Mouse (Mus musculus) gastrocnemius, adult 18-20 months (tissue): ENCODE results near the gene Pgr. TPM values are rescaled to one million over a fixed set of nuclear protein-coding genes. Genes with fewer than 3 reads are reported as not detected.

Experiments used
- DNase-seq: peaks from one replicate; pipeline ENCODE4 v3.0.0; 2021; ENCODE audit warnings: low spot score
- long read RNA-seq, 2 experiments: library from polyadenylated mRNA; stranded (forward); transcript quantifications; one replicate each; pipeline ENCODE4 v2.0.0; 2021
- total RNA-seq, 2 experiments: library from RNA; stranded (reverse); gene quantifications; 2 replicates each; pipeline ENCODE4 v1.2.3; 2021

Pgr gene
- not detected for total RNA-seq
- long read RNA-seq, experiment 1: 0 reads
- long read RNA-seq, experiment 2: 0 reads

DNA sequence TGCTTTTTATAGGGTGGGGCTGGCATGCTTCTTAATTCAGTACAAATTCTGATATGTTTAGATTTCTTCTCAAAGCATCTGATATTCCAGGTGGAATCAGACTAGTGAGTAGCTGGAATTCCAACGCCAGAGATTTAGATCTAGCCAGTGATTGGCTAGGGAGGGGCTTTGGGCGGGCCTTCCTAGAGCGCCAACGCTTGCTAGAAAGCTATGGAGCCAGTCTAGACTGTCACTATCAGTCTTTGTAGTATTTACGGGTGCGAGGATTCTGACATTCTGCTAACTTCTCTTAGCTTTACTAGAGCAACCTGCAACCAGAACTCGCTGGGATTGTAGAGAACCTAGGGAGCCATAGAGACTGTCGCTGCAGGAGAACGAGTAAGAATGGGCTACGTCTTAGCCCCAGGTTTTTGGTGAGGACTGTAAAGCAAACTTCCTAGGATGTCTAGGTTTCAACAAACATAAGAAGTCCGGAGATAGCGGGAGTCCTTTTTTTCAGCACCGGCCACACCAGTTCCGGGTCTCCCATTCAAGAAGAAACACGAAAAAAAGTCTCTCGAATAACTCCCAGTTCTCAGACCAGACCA is at the start of gene Pgr:
TSS of gene Pgr (plus strand) at position 218 of the 587 bp plus-strand sequence.
- no peak for DNase-seq

- DNase-seq: no peak
These were observed 42.2 kb upstream of the Pgr start for GRCm38 (mm10) chr9:8857455-8857854.

- no peak for DNase-seq
These were observed 31.1 kb upstream of the Pgr start for GRCm38 (mm10) chr9:8868511-8868910.

- DNase-seq: no peak
These were observed 4.4 kb upstream of the Pgr start for GRCm38 (mm10) chr9:8895205-8895604.

DNA sequence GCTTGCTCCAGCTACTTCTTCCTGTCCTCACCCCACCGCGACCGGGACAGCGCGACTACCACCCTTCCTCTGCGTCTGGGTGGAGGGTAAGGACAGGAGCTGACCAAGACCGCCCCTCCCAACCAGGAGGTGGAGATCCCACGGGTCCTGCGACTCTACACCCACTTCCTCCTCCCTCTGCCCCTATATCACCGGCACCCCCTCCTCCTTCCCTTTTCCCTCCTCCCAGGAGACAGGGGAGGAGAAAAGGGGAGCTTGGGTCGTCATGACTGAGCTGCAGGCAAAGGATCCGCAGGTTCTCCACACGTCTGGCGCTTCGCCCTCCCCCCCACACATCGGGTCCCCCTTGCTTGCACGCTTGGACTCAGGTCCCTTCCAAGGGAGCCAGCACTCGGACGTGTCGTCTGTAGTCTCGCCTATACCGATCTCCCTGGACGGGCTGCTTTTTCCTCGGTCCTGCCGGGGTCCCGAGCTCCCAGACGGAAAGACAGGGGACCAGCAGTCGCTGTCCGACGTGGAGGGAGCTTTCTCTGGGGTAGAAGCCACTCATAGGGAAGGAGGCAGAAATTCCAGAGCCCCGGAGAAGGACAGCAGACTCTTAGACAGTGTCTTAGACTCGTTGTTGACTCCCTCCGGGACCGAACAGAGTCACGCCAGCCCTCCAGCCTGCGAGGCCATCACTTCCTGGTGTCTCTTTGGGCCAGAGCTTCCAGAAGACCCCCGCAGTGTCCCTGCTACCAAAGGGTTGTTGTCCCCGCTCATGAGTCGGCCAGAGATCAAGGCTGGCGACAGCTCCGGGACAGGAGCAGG is 775 bp downstream of the Pgr start:
- no peak for DNase-seq

DNA sequence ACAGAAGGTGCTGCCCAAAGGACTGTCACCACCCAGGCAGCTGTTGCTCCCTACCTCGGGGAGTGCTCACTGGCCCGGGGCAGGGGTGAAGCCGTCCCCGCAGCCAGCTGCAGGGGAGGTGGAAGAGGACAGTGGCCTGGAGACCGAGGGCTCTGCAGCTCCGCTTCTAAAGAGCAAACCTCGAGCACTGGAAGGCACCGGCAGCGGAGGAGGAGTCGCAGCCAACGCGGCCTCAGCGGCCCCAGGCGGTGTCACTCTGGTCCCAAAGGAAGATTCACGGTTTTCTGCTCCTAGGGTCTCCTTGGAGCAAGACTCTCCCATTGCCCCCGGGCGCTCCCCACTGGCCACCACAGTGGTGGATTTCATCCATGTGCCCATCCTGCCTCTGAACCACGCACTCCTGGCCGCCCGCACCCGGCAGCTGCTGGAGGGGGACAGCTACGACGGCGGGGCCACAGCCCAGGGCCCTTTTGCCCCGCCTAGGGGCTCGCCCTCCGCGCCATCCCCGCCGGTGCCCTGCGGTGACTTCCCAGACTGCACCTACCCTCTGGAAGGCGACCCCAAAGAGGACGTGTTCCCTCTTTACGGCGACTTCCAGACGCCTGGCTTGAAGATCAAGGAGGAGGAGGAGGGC is 1.5 kb downstream of the Pgr start:
- DNase-seq: no peak

DNA sequence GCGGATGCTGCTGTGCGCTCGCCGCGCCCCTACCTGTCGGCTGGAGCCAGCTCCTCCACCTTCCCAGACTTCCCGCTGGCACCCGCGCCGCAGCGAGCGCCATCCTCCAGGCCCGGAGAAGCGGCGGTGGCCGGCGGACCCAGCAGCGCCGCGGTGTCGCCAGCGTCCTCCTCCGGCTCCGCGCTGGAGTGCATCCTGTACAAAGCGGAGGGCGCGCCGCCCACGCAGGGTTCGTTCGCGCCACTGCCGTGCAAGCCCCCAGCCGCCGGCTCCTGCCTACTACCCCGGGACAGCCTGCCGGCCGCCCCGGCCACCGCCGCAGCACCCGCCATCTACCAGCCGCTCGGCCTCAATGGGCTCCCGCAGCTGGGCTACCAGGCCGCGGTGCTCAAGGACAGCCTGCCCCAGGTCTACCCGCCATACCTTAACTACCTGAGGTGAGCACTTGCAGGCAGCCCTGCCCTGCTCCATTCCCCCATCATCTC is 2.1 kb downstream of the Pgr start:
- no peak for DNase-seq

DNA sequence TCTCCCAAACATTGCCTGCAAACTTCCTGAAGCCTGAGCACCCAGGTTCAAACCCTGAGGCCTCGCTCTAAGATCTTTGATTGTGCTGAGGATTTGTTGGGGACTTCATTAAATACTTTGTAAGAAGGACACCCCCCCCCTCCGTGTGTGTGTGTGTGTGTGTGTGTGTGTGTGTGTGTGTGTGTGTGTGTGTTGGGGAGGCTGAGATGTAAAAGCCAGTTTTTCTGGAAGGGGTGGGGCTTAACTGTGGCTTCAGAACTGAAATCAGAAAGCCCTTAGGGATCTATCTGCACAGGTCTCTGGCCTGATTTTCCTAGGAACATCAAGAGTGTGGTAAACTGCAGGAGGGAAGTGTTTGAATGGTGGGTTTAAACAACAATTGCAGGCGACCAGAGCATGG is 2.6 kb downstream of the Pgr start:
- DNase-seq: no peak

GRCm38 (mm10) chr9:8927561-8927960 is 27.9 kb downstream of the Pgr start:
- DNase-seq: no peak

DNA sequence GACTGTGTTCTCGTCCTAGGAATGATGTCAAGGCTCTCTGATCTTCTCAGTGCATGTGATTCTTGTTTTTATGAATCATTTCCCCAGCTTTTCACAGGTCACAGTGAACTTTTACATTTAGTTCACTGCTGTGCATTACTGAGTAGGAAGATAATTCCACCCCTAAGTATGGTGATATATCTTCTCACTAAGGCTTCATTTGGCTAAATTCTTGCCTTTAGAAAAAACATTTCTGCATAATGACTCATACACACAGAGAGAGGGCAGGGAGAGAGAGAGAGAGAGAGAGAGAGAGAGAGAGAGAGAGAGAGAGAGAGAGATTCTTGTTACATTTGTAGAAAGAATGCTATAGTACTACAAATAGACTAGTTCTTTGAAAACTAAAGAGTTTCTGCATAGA is 38.1 kb downstream of the Pgr start:
- no peak for DNase-seq

DNA sequence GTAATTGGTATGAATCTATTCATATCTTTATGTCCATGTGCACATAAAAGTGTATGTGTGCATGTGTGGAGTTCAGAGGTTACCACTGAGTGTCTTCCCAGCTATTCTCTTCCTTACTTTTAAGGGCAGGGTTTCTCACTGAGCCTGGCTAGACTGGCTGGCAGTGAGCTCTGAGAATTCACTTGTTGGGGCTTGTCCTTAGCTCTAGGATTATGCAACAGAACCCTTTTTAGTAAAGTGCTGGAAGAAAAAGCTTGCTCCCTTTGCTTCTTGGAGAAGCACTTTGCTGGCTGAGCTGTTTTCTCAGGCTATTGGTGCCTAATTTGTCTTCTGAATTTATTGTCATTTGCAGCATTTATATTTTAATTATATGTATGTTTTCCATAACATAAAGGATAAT is 53.7 kb downstream of the Pgr start:
- no peak for DNase-seq

DNA sequence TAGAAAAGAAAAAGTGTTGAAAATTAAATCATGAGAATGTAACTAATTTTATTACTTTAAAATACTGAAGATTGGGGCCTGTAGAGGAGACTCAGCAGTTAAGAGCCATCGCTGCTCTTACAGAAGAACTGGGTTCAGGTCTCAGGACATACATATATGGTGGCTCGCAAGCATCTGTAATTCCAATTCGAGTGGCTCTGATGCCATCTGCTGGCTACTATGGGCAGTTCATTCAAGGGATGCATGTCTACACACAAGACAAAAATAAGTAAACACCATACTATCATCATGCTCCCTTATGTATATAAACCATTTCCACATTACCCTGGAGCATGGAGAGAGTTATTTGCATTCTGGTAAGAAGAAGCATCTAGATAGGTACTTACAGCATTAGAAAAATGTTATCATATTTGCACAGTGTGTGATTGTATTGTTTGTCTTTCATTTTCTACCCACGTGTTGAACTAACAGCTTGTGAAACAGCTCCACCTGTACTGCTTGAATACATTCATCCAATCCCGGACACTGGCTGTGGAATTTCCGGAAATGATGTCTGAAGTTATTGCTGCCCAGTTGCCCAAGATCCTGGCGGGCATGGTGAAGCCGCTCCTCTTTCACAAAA is 65.0 kb downstream of the Pgr start:
- DNase-seq: peak; percentile 3

DNA sequence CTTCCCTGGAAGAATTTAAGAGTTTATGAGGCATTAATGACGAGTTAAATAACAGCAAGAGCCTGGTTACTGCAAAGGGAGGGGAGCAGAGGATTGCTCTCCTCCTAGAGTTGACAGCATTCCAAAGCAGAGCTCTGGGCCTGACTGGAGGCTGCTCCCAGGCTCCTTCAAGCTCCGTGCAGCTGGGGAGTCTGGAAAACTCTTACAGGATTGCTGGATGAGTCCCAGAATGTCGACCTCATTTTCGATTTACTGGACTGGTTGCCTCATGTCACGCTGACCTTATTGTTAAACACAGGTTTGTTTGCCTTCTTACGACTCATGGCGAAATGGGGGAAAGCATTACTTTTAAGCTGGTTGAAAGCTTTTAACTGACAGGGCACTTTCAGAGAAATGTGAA is 70.6 kb downstream of the Pgr start:
- peak; percentile 55 for DNase-seq

DNA sequence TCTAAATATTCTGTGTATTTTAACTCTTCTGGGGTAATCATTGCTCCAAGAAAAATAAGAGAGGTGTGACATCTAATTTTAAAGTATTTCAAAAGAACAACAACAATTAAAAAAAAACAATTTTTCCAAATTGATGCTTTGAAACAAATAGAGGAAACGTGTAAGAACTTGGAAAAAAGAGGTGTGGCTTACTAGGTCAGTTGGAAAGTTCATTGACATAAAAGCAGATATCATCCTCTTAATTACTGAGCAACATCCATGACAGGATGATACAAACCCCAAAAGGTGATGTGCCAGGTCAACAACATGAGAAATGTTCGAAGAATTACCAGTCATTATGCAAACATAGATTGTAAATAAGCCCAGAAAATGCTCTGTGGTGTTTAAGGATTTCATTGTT is 71.9 kb downstream of the Pgr start, which contains the start of gene Gm16485:
TSS of gene Gm16485 (plus strand) at position 301 of the 400 bp plus-strand sequence.
- DNase-seq: no peak

- DNase-seq: no peak
These were observed 78.1 kb downstream of the Pgr start for GRCm38 (mm10) chr9:8977775-8978174.

DNA sequence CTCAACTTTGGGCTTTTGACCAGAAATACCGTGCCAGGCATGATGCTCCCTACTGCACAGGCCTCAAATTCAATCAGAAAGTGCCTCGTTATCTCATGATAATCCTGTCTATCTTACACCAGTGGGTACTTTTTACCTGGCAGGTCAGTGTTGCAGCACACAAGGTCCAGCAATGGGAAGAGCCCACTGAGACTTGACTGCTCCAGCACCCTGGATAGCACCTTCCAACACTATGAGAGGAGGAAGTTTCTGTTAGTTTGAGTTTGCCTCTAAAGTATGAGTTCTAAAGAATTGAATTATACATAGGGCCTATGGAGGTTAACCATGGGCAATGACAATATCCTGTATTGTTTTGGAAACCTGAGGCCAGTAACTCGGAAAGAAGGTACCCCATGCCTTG is 82.7 kb downstream of the Pgr start:
- DNase-seq: no peak

- no peak for DNase-seq
These were observed 96.9 kb downstream of the Pgr start for GRCm38 (mm10) chr9:8996494-8996893.

DNA sequence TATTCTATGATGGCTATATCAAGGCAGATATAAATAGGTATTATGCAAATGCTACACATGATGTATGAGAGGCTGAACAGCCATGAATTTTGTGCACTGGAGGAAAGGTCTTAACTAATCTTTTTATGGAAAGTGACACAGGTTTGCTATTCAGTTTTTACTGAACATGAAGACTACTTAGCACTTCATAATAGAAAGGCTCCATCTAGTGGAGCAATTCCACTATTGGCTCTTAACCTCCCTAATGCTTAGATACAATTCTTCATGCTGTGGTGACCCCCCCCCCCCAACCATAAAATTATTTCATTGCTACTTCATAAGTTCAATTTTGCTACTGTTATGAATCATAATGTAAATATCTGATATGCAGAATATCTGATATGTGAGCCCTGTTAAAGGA is 101.5 kb downstream of the Pgr start:
- no peak for DNase-seq

- DNase-seq: no peak
These were observed 115.5 kb downstream of the Pgr start for GRCm38 (mm10) chr9:9015108-9015507.
